Mouse (Mus musculus) central nervous system, embryonic 11.5 days (tissue): ENCODE results near the gene Zkscan5. TPM values are rescaled to one million over a fixed set of nuclear protein-coding genes. Genes with fewer than 3 reads are reported as not detected.

ENCODE experiments used
- polyA plus RNA-seq: library from polyadenylated mRNA; depleted of rRNA; stranded (reverse); fragments of >200 nt; gene quantifications from 2 replicates; pipeline ENCODE4 v1.2.3, GENCODE M21; 2012; rRNA removed

Gene Zkscan5
- 9.9 and 13.2 TPM in 2 replicates for polyA plus RNA-seq

GRCm38 (mm10) chr5:145203936-145204691 is at the start of gene Zkscan5:
TSS of gene Zkscan5 (plus strand) at chr5:145204562.

GRCm38 (mm10) chr5:145166536-145167305 is 37.6 kb upstream of the Zkscan5 start, which contains the start of the genes Ptcd1 and Cpsf4:
TSS of gene Ptcd1 (minus strand) at chr5:145167108.
TSS of gene Cpsf4 (plus strand) at chr5:145167213.

GRCm38 (mm10) chr5:145191962-145192361 is 12.4 kb upstream of the Zkscan5 start, which contains the start of gene Atp5j2:
TSS of gene Atp5j2 (minus strand) at chr5:145192062.

GRCm38 (mm10) chr5:145201321-145201991 is 2.9 kb upstream of the Zkscan5 start, which contains the start of gene Zkscan14:
TSS of gene Zkscan14 (minus strand) at chr5:145201868.

GRCm38 (mm10) chr5:145231367-145231871 is 27.1 kb downstream of the Zkscan5 start, which contains the start of gene Zfp655:
TSS of gene Zfp655 (plus strand) at chr5:145231715.

Other genes starting within 250 kb of the Zkscan5 start
- 18.4 and 26.0 TPM in 2 replicates for gene Smurf1, start 238.7 kb upstream of the Zkscan5 start, polyA plus RNA-seq
- gene Gm4871, start 171.8 kb upstream of the Zkscan5 start, polyA plus RNA-seq: not detected in 2 replicates
- gene 1700018F24Rik, start 161.6 kb upstream of the Zkscan5 start, polyA plus RNA-seq: not detected in 2 replicates
- gene Arpc1a, start 120.7 kb upstream of the Zkscan5 start, polyA plus RNA-seq: 112 and 159 TPM in 2 replicates
- gene Kpna7, start 120.5 kb upstream of the Zkscan5 start, polyA plus RNA-seq: 0.05 TPM in 1 of 2 replicates, not detected in the other
- gene Arpc1b, start 90.3 kb upstream of the Zkscan5 start, polyA plus RNA-seq: 53.9 and 97.4 TPM in 2 replicates
- gene Pdap1, start 64.3 kb upstream of the Zkscan5 start, polyA plus RNA-seq: 156 and 235 TPM in 2 replicates
- 194 and 448 TPM in 2 replicates for gene Bud31, start 64.2 kb upstream of the Zkscan5 start, polyA plus RNA-seq
- gene Ptcd1, start 37.5 kb upstream of the Zkscan5 start, polyA plus RNA-seq: 11.6 and 14.5 TPM in 2 replicates
- 73.0 and 79.8 TPM in 2 replicates for gene Cpsf4, start 37.3 kb upstream of the Zkscan5 start, polyA plus RNA-seq
- 372 and 404 TPM in 2 replicates for gene Atp5j2, start 12.5 kb upstream of the Zkscan5 start, polyA plus RNA-seq
- gene Zkscan14, start 2.7 kb upstream of the Zkscan5 start, polyA plus RNA-seq: 4.7 and 5.0 TPM in 2 replicates
- 13.4 and 21.9 TPM in 2 replicates for gene Zfp655, start 27.2 kb downstream of the Zkscan5 start, polyA plus RNA-seq
- gene Zscan25, start 75.9 kb downstream of the Zkscan5 start, polyA plus RNA-seq: 14.8 and 17.6 TPM in 2 replicates
- not detected in 2 replicates for gene Cyp3a57, start 140.7 kb downstream of the Zkscan5 start, polyA plus RNA-seq